Mouse (Mus musculus): ENCODE measurements around the gene Lman1l.

Lman1l gene

GRCm38 (mm10) chr9:57644944-57645893 is 24.6 kb upstream of the Lman1l start:
- peak; percentile 96 to 97 for DNase-seq

DNA sequence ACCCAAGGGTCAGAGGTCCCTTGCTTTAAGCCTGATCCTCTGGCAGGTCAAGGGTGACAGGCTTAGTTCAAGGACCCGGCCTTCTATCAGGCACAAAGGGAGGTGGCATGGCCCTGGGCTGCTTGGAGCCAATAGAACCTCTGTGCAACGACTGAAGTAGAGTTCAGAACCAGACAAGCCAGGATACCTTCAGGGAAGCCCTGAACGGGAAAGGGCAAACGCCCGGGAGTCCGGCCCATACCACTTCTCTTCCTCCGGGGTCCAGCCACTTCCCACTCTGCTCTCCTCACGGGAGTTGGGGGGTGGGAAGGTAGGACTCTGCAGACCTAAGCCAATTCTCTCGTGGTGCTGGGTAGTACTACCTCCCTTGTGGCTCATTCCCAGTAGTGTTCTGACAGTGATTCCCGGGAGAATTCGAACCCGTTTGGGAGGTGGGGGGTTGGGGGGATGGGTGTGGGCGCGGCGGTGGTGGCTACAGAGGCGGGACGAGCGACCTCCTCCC is 23.9 kb upstream of the Lman1l start:
- peak in 1 of 2 experiments; percentile 44 for DNase-seq

- no peak for DNase-seq
Measured at GRCm38 (mm10) chr9:57643856-57644180, 23.2 kb upstream of the Lman1l start.

- peak in 1 of 2 experiments; percentile 42 for DNase-seq
Measured at GRCm38 (mm10) chr9:57643169-57643855, 22.7 kb upstream of the Lman1l start.

DNA sequence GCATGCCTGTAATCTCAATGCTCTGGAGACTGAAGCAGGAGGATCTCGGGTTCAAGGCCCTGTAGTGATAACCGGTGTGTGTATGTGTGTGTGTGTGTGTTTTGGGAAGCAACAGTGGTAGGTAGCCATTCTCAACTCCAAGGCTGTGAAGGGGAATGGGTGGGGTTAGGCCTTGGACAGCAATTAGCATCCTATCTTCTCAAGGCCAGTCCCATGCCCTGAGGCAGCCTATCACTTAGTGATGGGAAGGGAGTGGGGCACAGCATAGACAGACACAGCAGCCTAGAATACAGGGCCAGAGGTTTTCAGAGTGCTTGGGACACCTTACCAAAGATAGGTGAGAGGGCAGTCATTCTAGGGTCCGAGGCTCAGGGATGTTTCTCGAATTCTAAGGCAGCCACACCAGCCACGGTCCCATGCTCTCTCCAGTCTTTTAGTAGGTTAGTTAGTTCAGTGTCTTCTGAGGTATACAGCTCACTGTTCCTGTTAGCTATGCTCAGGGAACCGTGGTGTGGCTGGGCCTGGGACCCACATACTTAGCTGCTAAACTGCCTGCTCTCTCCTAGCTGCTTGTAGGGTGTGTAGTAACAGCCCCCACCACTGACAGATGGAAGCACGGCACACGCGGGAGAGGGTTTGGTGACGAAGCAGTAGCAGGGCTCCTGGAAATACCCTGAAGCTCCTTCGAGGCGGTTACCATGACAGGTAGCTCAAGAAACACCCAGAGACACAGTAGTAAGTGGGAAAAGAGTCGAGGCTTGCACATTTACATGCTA is 21.4 kb upstream of the Lman1l start:
- peak in 1 of 2 experiments; percentile 27 for DNase-seq

DNA sequence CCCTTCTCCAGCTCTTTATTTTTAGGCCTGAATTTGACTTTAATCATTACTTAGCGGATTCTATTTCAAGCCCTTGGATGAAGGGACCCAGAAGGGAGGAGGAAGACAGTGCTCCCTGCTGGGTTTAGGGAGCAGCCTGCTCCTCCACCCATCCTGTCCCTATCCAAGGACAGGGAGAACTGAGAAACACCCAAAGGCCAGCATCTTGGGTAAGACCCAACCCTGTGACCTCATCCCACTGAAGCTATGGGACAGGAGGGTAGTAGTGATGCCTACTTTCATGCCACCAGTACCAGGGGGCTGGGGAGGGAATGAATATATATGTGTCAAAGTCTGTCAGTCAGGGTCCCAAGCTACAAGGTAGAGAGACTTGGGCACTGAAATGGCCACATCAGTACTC is 20.4 kb upstream of the Lman1l start:
- DNase-seq, result no peak

- DNase-seq, result peak; percentile 90 to 92
Measured at GRCm38 (mm10) chr9:57640384-57640783, 19.8 kb upstream of the Lman1l start.

GRCm38 (mm10) chr9:57639661-57640328 is 19.2 kb upstream of the Lman1l start:
- no peak for DNase-seq

DNA sequence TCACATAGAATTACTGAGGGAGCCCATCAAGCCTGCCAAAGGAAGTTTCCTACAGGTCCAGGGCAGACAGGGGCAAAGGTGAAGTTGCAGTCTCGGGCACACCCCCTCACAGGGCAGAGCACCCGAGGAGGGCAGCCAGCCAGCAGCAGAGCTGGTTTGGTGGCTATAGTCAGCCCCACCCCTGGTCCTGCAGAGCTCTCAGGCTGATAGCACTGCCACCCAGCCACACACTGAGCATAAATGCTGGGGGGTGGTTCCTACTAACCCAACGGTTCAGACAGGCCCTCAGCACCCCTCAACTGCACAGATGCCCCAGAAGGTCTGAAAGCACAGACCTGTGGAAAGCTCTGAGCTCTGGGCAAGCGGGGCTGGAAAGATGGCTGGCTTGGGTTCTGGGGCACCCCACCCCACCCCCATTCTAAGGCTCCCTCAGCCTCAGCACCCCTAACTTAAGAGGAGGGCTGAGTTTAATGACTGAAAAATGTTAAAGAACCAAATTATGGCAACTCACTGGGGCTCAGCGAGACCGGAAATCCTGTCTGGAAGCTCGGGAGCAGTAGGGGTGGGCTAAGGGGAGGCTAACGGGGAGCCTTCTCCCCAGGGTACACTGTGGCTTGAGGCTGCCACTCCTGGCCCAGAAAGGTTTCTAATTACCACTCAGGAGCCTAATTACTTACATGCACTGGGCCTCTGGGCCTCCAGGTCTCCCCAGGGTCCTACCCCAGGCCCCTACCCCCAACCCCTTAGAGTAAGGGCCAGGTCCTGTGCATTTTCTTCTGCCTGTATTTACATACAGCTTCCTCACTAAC is 18.3 kb upstream of the Lman1l start:
- DNase-seq, result peak; percentile 51 to 55

DNA sequence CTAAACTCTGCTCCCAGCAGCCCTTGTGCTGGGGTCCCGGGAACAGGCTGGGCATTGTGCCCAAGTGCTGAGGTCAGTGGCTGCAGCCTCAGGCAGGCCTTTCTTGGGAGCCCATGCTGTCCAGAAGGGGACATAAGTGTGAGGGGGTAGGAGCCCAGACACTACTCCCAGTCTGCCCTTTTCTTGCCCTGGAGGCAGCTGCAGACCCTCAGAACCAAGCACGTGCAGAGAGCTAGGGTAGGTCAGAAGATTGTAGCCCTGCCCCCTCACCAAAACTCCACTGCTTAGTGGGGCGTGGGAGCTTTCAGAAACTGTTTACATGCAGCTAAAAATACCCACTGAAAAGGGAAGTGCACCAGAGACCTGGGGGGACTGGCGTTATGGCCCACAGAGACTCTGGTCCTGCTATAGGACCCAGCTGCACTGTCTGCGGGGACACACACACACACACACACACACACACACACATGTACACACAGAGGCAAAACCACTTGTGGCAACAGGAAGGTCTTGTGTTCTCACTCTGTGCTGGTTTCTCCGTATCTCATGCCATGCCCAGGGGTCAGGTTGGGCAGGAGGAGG is 17.3 kb upstream of the Lman1l start:
- DNase-seq, result peak; percentile 78 to 83

GRCm38 (mm10) chr9:57637272-57637671 is 16.7 kb upstream of the Lman1l start:
- no peak for DNase-seq

- peak; percentile 57 to 62 for DNase-seq
Measured at GRCm38 (mm10) chr9:57633481-57634024, 13.0 kb upstream of the Lman1l start.

DNA sequence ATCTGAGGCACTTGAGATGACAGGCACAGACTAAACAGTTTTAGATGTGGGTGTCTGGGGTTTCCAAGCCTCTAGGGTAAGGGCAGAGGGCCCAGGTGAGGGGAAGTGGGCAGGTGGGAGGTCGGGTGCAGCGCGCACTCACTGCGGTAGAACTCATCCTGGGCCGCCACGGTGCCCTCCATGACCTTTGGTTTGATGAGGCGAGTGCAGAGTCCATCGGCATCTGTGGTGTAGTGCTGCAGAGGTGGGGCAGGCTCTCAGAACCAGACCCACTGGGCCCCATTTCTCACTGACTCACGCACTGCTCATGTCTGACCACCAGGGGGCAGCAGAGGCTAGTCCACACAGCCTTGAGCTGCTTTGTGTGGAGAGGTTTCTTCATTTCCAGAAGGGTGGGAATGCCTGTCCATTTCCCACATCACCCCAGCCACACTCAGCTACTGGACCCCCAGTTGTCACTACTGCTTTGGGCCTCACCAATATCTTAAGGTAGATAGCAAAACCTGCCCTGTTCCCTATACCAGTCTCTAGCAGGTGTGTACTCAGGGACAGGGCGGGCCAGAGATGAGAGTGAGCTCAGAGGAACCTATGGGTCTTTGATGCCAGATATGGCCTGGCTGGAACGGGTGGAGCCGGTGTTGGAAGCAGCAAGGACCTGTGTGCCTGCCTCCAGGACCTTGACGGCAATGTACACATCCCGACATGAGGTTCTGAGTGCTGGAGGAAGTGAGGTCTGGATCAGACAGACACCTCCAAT is 8.7 kb upstream of the Lman1l start:
- DNase-seq, result peak; percentile 90 to 91

DNA sequence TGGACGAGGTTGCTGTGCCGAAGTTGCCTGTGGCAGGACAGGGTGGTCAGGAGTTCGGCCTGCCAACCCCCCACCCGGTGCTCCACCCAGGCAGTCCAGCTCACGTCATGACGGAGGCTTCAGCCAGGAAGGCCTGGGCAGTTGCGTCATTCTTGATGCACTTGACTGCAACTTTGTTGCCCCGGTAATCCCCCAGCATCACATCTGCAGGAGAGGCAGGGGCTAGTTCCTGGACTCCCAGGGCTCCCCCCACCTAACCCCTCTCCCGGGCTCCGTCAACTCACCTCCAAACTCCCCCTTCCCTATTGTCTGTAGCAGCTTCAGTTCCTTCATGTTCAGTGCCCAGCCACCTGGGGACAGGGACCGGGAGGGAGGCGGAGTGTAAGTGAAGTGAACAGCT is 8.1 kb upstream of the Lman1l start:
- no peak for DNase-seq

DNA sequence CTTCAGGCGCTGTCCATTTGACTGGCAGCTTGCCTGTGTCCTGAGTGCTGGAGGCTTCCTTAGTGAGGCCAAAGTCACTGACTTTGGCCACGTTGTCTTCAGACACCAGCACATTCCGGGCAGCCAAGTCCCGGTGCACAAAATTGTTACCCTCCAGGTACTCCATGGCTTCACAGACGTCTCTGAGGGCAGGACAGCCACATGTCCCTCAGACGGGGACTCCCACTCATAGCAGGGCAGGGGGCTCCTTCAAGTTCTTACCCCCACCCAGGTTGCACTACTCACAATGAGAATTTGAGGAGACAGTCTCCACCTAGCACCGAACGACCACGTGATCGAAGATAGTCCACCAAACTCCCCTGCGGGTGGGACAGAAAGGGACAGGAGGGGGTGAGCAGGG is 7.3 kb upstream of the Lman1l start:
- no peak for DNase-seq

DNA sequence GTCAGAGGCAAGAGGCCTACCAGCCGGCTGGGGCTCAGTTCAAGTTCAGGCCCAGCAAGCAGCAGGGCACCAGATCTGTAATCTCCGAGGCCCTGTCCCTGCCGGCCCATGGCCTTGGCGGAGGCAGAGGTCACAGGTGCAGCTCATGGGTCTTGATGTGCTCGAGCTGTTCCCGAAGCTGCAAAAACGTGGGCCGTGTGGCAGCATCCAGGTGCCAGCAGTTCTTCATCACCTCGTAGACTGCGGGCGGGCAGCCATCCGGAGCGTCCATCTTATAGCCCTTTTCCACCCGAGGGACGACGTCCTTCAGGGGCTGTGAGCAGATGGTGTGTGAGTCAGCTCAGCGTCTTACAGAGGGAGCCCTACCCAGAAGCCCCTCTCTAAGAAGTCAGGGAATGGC is 6.6 kb upstream of the Lman1l start:
- no peak for DNase-seq

- DNase-seq, result no peak
Measured at GRCm38 (mm10) chr9:57625674-57626500, 5.3 kb upstream of the Lman1l start.

DNA sequence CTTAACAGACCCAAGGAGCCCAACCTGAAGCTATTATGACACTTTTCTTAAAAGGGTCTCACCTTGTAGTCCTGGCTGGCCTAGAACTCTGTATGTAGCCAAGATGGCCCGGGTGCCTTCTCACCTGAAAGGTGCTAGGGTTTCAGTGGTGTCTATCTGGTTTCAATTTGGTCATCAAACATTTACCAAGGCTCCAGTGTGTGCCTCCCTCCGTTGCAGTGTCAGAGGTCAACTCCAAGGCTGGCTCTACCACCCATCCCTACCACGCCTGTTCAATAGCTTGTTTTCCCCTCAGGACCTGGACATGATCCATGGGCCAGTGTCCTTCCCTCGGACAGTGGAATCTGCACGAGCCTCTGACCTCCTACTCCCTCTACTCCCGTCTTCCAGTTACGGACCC is 3.7 kb upstream of the Lman1l start:
- DNase-seq, result no peak

- no peak for DNase-seq
Measured at GRCm38 (mm10) chr9:57618854-57619253, 1.7 kb downstream of the Lman1l start.

Data from B cell, adult 2 months (primary cell).